Comparison of ENCODE assay signal across 15 mouse cellular contexts in genomic region chr3:137154200-137155042, GRCm38 (mm10).
A peak's percentile ranks its signal among the peaks of the same experiment; 100 is the strongest.
DNase-seq lines count a peak whose midpoint lies in the region; ATAC-seq and TF ChIP-seq lines count a peak whose summit lies in the region.
"Had no signal": no experiment of that assay in that cellular context is flagged by ENCODE, and none has a peak within 500 bp of the region (broad histone marks: within the 10 kb centered on the region; RNA-seq: fewer than 3 reads in every experiment).

No protein-coding gene starts in this region.

- no peak overlapping the region for H3K4me2 ChIP-seq in forebrain, embryonic 14.5 days (ENCODE audit: low read length)
- H3K4me2 ChIP-seq in neural tube, embryonic 12.5 days (replicated peaks), result no peak overlapping the region
- H3K4me2 ChIP-seq: intestine, embryonic 15.5 days; liver, embryonic 12.5 days; lung, embryonic 15.5 days had no signal

- TF ChIP-seq POLR2A in kidney, adult 2 months (IDR thresholded peaks at IDR 0.05; ENCODE audit: low read depth, low read length), result no peak

- no peaks in the 10 kb centered on the region for H3K36me3 ChIP-seq in forebrain, embryonic 14.5 days (ENCODE audit: control insufficient read depth, insufficient read depth, low read length)
- no peaks in the 10 kb centered on the region for H3K36me3 ChIP-seq in midbrain, embryonic 10.5 days
- no peaks in the 10 kb centered on the region for H3K36me3 ChIP-seq in neural tube, embryonic 12.5 days
- H3K36me3 ChIP-seq in kidney, adult 2 months (ENCODE audit: control insufficient read depth, insufficient read depth, low read length), result no peaks in the 10 kb centered on the region
- H3K36me3 ChIP-seq: intestine, embryonic 15.5 days; liver, embryonic 12.5 days; lung, embryonic 15.5 days had no signal

- H3K27me3 ChIP-seq in forebrain, embryonic 14.5 days (replicated peaks; ENCODE audit: control insufficient read depth, insufficient read depth, low read length), result no peaks in the 10 kb centered on the region
- H3K27me3 ChIP-seq in midbrain, embryonic 10.5 days (ENCODE audit: low read depth, poor library complexity, severe bottlenecking), result no peaks in the 10 kb centered on the region
- no peaks in the 10 kb centered on the region for H3K27me3 ChIP-seq in neural tube, embryonic 12.5 days (replicated peaks)
- no peaks in the 10 kb centered on the region for H3K27me3 ChIP-seq in kidney, adult 2 months (replicated peaks; ENCODE audit: control insufficient read depth, insufficient read depth, low read length)
- H3K27me3 ChIP-seq: intestine, embryonic 15.5 days; liver, embryonic 12.5 days; lung, embryonic 15.5 days had no signal

- no peak overlapping the region for H3K4me3 ChIP-seq in forebrain, embryonic 14.5 days (ENCODE audit: low read depth, low read length)
- H3K4me3 ChIP-seq in midbrain, embryonic 10.5 days, result no peak overlapping the region
- no peak overlapping the region for H3K4me3 ChIP-seq in neural tube, embryonic 12.5 days
- H3K4me3 ChIP-seq in kidney, adult 2 months (ENCODE audit: insufficient read depth, low read depth, low read length), result no peak overlapping the region
- H3K4me3 ChIP-seq: intestine, embryonic 15.5 days; liver, embryonic 12.5 days; lung, embryonic 15.5 days had no signal

- H3K9ac ChIP-seq in forebrain, embryonic 14.5 days (ENCODE audit: low read length), result no peak overlapping the region
- no peak overlapping the region for H3K9ac ChIP-seq in neural tube, embryonic 12.5 days
- H3K9ac ChIP-seq: intestine, embryonic 15.5 days; liver, embryonic 12.5 days; lung, embryonic 15.5 days had no signal

- no peaks in the 10 kb centered on the region for H3K9me3 ChIP-seq in forebrain, embryonic 14.5 days (replicated peaks; ENCODE audit: control insufficient read depth, low read length)
- no peaks in the 10 kb centered on the region for H3K9me3 ChIP-seq in midbrain, embryonic 10.5 days (replicated peaks)
- no peaks in the 10 kb centered on the region for H3K9me3 ChIP-seq in neural tube, embryonic 12.5 days
- H3K9me3 ChIP-seq: intestine, embryonic 15.5 days; liver, embryonic 12.5 days; lung, embryonic 15.5 days had no signal

- DNase-seq in embryo, embryonic 9.5 days (ENCODE audit: extremely low spot score), result peak; percentile 4
- DNase-seq in forebrain, embryonic 14.5 days (ENCODE audit: low spot score), result peak; percentile 37
- DNase-seq in midbrain, embryonic 10.5 days (ENCODE audit: low spot score), result peak; percentile 17
- DNase-seq in adrenal gland, postnatal 25 days, result no peak
- no peak for DNase-seq in kidney, adult 2 months
- no peak for DNase-seq in cerebellum, postnatal 10 days
- DNase-seq: adrenal gland, postnatal 14 days; cerebellum, postnatal 25 days; gastrocnemius, postnatal 14 days; kidney, postnatal 25 days; thymus, adult 2 months had no signal

- no peak overlapping the region for H3K27ac ChIP-seq in forebrain, embryonic 14.5 days (ENCODE audit: low read depth, low read length)
- peak overlapping the region; percentile 61 for H3K27ac ChIP-seq in midbrain, embryonic 10.5 days (replicated peaks)
- H3K27ac ChIP-seq in neural tube, embryonic 12.5 days, result peak overlapping the region; percentile 26; the same call in 1 of the 2 replicates
- no peak overlapping the region for H3K27ac ChIP-seq in kidney, adult 2 months (ENCODE audit: insufficient read depth, low read depth, low read length)
- H3K27ac ChIP-seq: intestine, embryonic 15.5 days; liver, embryonic 12.5 days had no signal

- ATAC-seq in forebrain, embryonic 14.5 days, result peak; percentile 55
- ATAC-seq in neural tube, embryonic 12.5 days (ENCODE audit: low FRiP score, low read depth), result peak; percentile 87
- ATAC-seq: intestine, embryonic 15.5 days; liver, embryonic 12.5 days had no signal

- H3K4me1 ChIP-seq in forebrain, embryonic 14.5 days (ENCODE audit: control insufficient read depth, insufficient read depth, low read length), result peaks cover 14% of the 10 kb centered on the region
- H3K4me1 ChIP-seq in midbrain, embryonic 10.5 days, result peaks cover 25% of the 10 kb centered on the region
- peaks cover 19% of the 10 kb centered on the region for H3K4me1 ChIP-seq in neural tube, embryonic 12.5 days
- H3K4me1 ChIP-seq in kidney, adult 2 months (ENCODE audit: control insufficient read depth, insufficient read depth, low read length), result no peaks in the 10 kb centered on the region; the same call in 1 of the 2 replicates
- H3K4me1 ChIP-seq: intestine, embryonic 15.5 days; liver, embryonic 12.5 days had no signal

- 24% methylated on average over 9 of the region's 9 CpGs for WGBS in forebrain, embryonic 14.5 days
- 70% methylated on average over 9 of the region's 9 CpGs for WGBS in midbrain, embryonic 10.5 days
- 24% methylated on average over 9 of the region's 9 CpGs for WGBS in neural tube, embryonic 12.5 days
- 88% methylated on average over 9 of the region's 9 CpGs for WGBS in kidney, adult 2 months

- TF ChIP-seq CTCF in kidney, adult 2 months (conservative IDR thresholded peaks at IDR 0.05; ENCODE audit: insufficient read depth, insufficient read length, low read depth, low read length), result no peak

Comparison
In these comparisons a context has a peak if more than half of its experiments do, and no peak if none do; other contexts are left out.
1. DNase-seq: peak in embryo, embryonic 9.5 days (single experiment), forebrain, embryonic 14.5 days (single experiment) and midbrain, embryonic 10.5 days (single experiment); none in adrenal gland, postnatal 25 days (single experiment), kidney, adult 2 months (single experiment) and cerebellum, postnatal 10 days (0 of 2).
2. H3K27ac ChIP-seq: peak in midbrain, embryonic 10.5 days (single experiment) and neural tube, embryonic 12.5 days (single experiment); none in forebrain, embryonic 14.5 days (single experiment) and kidney, adult 2 months (single experiment).